Mouse (Mus musculus) ES-Bruce4 (cell line): Measurements from ENCODE around the gene Dcaf7. TPM values are rescaled to one million over a fixed set of nuclear protein-coding genes. Genes with fewer than 3 reads are reported as not detected.

ENCODE experiments used
- H3K27ac ChIP-seq: 2 replicates; pipeline ENCODE4 v1.5.1; 2012; ENCODE audit warnings: low read length, inconsistent platforms; ENCODE audit not compliant: insufficient read depth
- H3K27me3 ChIP-seq: 2 replicates; pipeline ENCODE4 v1.6.1; 2012; ENCODE audit warnings: mild to moderate bottlenecking, low read length, inconsistent platforms; ENCODE audit not compliant: control insufficient read depth, poor library complexity, insufficient read depth, severe bottlenecking
- H3K36me3 ChIP-seq: 2 replicates; pipeline ENCODE4 v1.6.1; 2012; ENCODE audit warnings: inconsistent platforms, mild to moderate bottlenecking, low read length, moderate library complexity; ENCODE audit not compliant: control insufficient read depth, poor library complexity, insufficient read depth, severe bottlenecking
- H3K4me1 ChIP-seq: one replicate; pipeline ENCODE4 v1.8.1; 2011; ENCODE audit warnings: low read length; ENCODE audit not compliant: control insufficient read depth, insufficient read depth
- H3K4me3 ChIP-seq: 2 replicates; pipeline ENCODE4 v1.5.1; 2011; ENCODE audit warnings: low read depth, mild to moderate bottlenecking, low read length
- H3K9ac ChIP-seq: 2 replicates; pipeline ENCODE4 v1.6.1; 2012; ENCODE audit warnings: low read depth, mild to moderate bottlenecking, inconsistent platforms; ENCODE audit not compliant: poor library complexity, severe bottlenecking
- H3K9me3 ChIP-seq: replicated peaks from 2 replicates; pipeline ENCODE4 v1.6.1; 2012; ENCODE audit warnings: mild to moderate bottlenecking, low read length, inconsistent platforms; ENCODE audit not compliant: control insufficient read depth, poor library complexity, insufficient read depth, severe bottlenecking
- CTCF ChIP-seq: IDR thresholded peaks from one replicate; pipeline ENCODE4 v1.8.1; 2011; ENCODE audit warnings: low read depth, low read length
- EP300 ChIP-seq: IDR thresholded peaks from 2 replicates; pipeline ENCODE4 v1.6.1; 2011; ENCODE audit warnings: low read depth, low read length; ENCODE audit not compliant: insufficient read depth
- POLR2A ChIP-seq: IDR thresholded peaks from one replicate; pipeline ENCODE4 v1.8.1; 2011; ENCODE audit warnings: low read length; ENCODE audit not compliant: insufficient read depth
- polyA plus RNA-seq: library from polyadenylated mRNA; stranded (reverse); fragments of >200 nt; gene quantifications from 2 replicates; pipeline ENCODE4 v1.2.4, GENCODE M21; 2011; ENCODE audit warnings: low read depth; ENCODE audit not compliant: missing spikeins, insufficient read depth, insufficient read length

Gene Dcaf7
- polyA plus RNA-seq, 1 experiment: 48.9 TPM

DNA sequence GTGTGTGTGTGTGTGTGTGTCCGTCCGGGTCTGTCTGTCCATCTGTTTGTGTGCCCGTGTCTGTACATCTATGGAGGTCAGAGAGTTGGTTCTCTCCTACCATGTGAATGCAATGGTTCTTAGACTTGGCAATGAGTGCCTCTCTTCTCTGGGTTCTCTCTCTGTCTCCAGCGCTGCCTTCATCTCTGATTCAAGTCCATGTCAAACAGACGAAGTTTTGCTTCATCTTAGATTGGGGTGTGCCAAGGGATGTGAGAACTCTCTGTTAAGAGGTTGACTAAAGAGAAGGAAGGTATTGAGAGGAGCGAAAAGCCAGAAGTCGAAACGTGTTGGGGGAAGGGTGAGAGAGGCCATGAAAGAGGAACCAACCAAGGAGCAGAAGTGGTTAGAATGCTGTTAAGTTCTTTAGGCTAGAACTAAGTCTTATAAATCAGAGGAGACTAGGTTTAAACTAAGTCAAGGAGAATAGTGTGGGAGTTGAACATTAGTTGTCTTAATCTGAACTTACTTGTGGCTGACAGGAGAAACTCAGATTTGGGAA, 69.4 kb downstream of the Dcaf7 start:
- no peak overlapping the region for H3K27ac ChIP-seq

More for the DNA sequence above, 69.4 kb downstream of the Dcaf7 start:
- Histone ChIP-seq H3K4me1 (no peaks in the 10 kb centered on the region), H3K9ac (no peak overlapping the region), H3K36me3 (peaks cover 4% of the 10 kb centered on the region; the same call in 1 of the 2 replicates), H3K27me3 (no peaks in the 10 kb centered on the region), H3K9me3 (no peaks in the 10 kb centered on the region), H3K4me3 (no peak overlapping the region)
- TF ChIP-seq POLR2A: no peak
- TF ChIP-seq CTCF: no peak
- no peak for TF ChIP-seq EP300

Other genes starting within 250 kb of the Dcaf7 start
- gene Cyb561, start 83.5 kb upstream of the Dcaf7 start, polyA plus RNA-seq: 21.4 TPM in 2 replicates
- gene Ace, start 68.9 kb upstream of the Dcaf7 start, polyA plus RNA-seq: 0.18 TPM in 1 of 2 replicates, not detected in the other
- gene Ace3, start 42.2 kb upstream of the Dcaf7 start, polyA plus RNA-seq: not detected in 2 replicates
- gene Kcnh6, start 28.7 kb upstream of the Dcaf7 start, polyA plus RNA-seq: 0.21 and 0.68 TPM in 2 replicates
- gene Taco1, start 29.2 kb downstream of the Dcaf7 start, polyA plus RNA-seq: 9.8 and 11.6 TPM in 2 replicates
- gene Map3k3, start 47.7 kb downstream of the Dcaf7 start, polyA plus RNA-seq: 44.6 and 46.1 TPM in 2 replicates
- not detected in 2 replicates for gene Gm10840, start 124.0 kb downstream of the Dcaf7 start, polyA plus RNA-seq
- gene Limd2, start 124.0 kb downstream of the Dcaf7 start, polyA plus RNA-seq: 53.7 and 57.2 TPM in 2 replicates
- 29.8 and 34.2 TPM in 2 replicates for gene Strada, start 165.3 kb downstream of the Dcaf7 start, polyA plus RNA-seq
- gene Ccdc47, start 179.5 kb downstream of the Dcaf7 start, polyA plus RNA-seq: 93.2 and 119 TPM in 2 replicates
- 73.2 and 75.4 TPM in 2 replicates for gene Ddx42, start 180.1 kb downstream of the Dcaf7 start, polyA plus RNA-seq
- gene Ftsj3, start 219.2 kb downstream of the Dcaf7 start, polyA plus RNA-seq: 139 and 156 TPM in 2 replicates
- gene Psmc5, start 219.3 kb downstream of the Dcaf7 start, polyA plus RNA-seq: 170 and 188 TPM in 2 replicates
- 75.6 and 78.1 TPM in 2 replicates for gene Smarcd2, start 236.1 kb downstream of the Dcaf7 start, polyA plus RNA-seq
- 0.44 and 0.45 TPM in 2 replicates for gene Tcam1, start 239.8 kb downstream of the Dcaf7 start, polyA plus RNA-seq